In the genomic region with DNA sequence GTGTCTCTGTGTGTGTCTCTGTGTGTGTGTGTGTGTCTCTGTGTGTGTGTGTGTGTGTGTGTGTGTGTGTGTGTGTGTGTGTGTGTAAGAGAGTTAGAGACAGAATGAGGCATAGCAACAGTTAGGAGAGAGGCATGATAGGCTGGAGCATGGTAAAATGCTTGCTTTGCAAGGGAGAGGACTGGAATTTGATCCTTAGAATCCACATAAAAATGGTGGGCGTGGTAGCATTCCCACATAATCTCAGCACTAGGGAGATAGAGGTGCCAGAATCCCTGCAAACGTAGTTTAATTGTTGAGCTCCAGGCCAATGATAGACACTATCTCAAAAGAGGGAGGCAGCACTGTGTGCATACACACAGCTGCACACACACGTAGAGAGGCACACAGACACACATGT, we compare ENCODE assay signal across 29 mouse cellular contexts. TPM values are rescaled to one million over a fixed set of nuclear protein-coding genes. Genes with fewer than 3 reads are reported as not detected.
DNase-seq lines count a peak whose midpoint lies in the region; ATAC-seq and TF ChIP-seq lines count a peak whose summit lies in the region.
"Had no signal": no experiment of that assay in that cellular context is flagged by ENCODE, and none has a peak within 500 bp of the region (broad histone marks: within the 10 kb centered on the region; RNA-seq: fewer than 3 reads in every experiment).

No protein-coding gene starts in this region.

- TF ChIP-seq CTCF in stomach, postnatal 0 days (IDR thresholded peaks at IDR 0.05; ENCODE audit: low read depth), result no peak

- H3K4me3 ChIP-seq in heart, embryonic 10.5 days, result no peak overlapping the region
- no peak overlapping the region for H3K4me3 ChIP-seq in kidney, embryonic 16.5 days (ENCODE audit: low read length)
- H3K4me3 ChIP-seq in limb, embryonic 15.5 days, result no peak overlapping the region
- no peak overlapping the region for H3K4me3 ChIP-seq in stomach, postnatal 0 days (ENCODE audit: low read depth, low read length)
- H3K4me3 ChIP-seq: forebrain, embryonic 15.5 days; gastrocnemius, adult 2 months; hindbrain, embryonic 13.5 days; neural tube, embryonic 15.5 days had no signal

- H3K27ac ChIP-seq in heart, embryonic 10.5 days, result 0 out of 2 replicates have a peak overlapping the region, but pooled peaks have one; percentile 8
- 0 out of 2 replicates have a peak overlapping the region, but pooled peaks have one; percentile 22 for H3K27ac ChIP-seq in kidney, embryonic 16.5 days (ENCODE audit: low read length)
- 0 out of 2 replicates have a peak overlapping the region, but pooled peaks have one; percentile 33 for H3K27ac ChIP-seq in limb, embryonic 15.5 days
- no peak overlapping the region for H3K27ac ChIP-seq in stomach, postnatal 0 days (replicated peaks)
- H3K27ac ChIP-seq: forebrain, embryonic 15.5 days; gastrocnemius, adult 2 months; hindbrain, embryonic 13.5 days; liver, embryonic 14.5 days; neural tube, embryonic 15.5 days had no signal

- no peak overlapping the region for H3K9ac ChIP-seq in kidney, embryonic 16.5 days (replicated peaks; ENCODE audit: low read length)
- H3K9ac ChIP-seq in limb, embryonic 15.5 days, result no peak overlapping the region
- H3K9ac ChIP-seq in stomach, postnatal 0 days (ENCODE audit: low read length), result no peak overlapping the region
- H3K9ac ChIP-seq: forebrain, embryonic 15.5 days; hindbrain, embryonic 13.5 days; liver, embryonic 14.5 days; neural tube, embryonic 15.5 days had no signal

- no peak overlapping the region for H3K4me2 ChIP-seq in kidney, embryonic 16.5 days (replicated peaks; ENCODE audit: low read depth, low read length)
- no peak overlapping the region for H3K4me2 ChIP-seq in limb, embryonic 15.5 days
- H3K4me2 ChIP-seq in stomach, postnatal 0 days (replicated peaks; ENCODE audit: low read depth), result no peak overlapping the region
- H3K4me2 ChIP-seq: forebrain, embryonic 15.5 days; hindbrain, embryonic 13.5 days; neural tube, embryonic 15.5 days had no signal

- peaks cover 43% of the 10 kb centered on the region for H3K27me3 ChIP-seq in heart, embryonic 10.5 days (ENCODE audit: insufficient read depth, poor library complexity, severe bottlenecking)
- 0 out of 2 replicates have a peak, but pooled peaks cover 2% of the 10 kb centered on the region for H3K27me3 ChIP-seq in kidney, embryonic 16.5 days (ENCODE audit: insufficient read depth, low read length)
- no peaks in the 10 kb centered on the region for H3K27me3 ChIP-seq in limb, embryonic 15.5 days
- H3K27me3 ChIP-seq in stomach, postnatal 0 days (ENCODE audit: control insufficient read depth, insufficient read depth, low read length), result no peaks in the 10 kb centered on the region
- H3K27me3 ChIP-seq: forebrain, embryonic 15.5 days had no signal

- TF ChIP-seq EP300 in stomach, postnatal 0 days (optimal IDR thresholded peaks at IDR 0.05), result no peak

- no peaks in the 10 kb centered on the region for H3K36me3 ChIP-seq in heart, embryonic 10.5 days
- H3K36me3 ChIP-seq in kidney, embryonic 16.5 days (ENCODE audit: insufficient read depth, low read length), result no peaks in the 10 kb centered on the region
- no peaks in the 10 kb centered on the region for H3K36me3 ChIP-seq in limb, embryonic 15.5 days
- no peaks in the 10 kb centered on the region for H3K36me3 ChIP-seq in stomach, postnatal 0 days (ENCODE audit: control insufficient read depth, insufficient read depth, low read length)
- H3K36me3 ChIP-seq: forebrain, embryonic 15.5 days; G1E; hindbrain, embryonic 13.5 days; neural tube, embryonic 15.5 days had no signal

- no peak for DNase-seq in heart, embryonic 10.5 days (ENCODE audit: low spot score)
- DNase-seq in heart, adult 8-10 months (ENCODE audit: low spot score), result no peak
- DNase-seq in kidney, adult 18-20 months, result no peak
- DNase-seq in large intestine, adult 2 months (ENCODE audit: low read depth, low spot score), result peak; percentile 37
- no peak for DNase-seq in stomach, postnatal 0 days (ENCODE audit: low spot score)
- DNase-seq: adrenal gland, postnatal 25 days; cerebellum, adult 18-20 months; cerebellum, postnatal 10 days; gastrocnemius, adult 2 months; gastrocnemius, postnatal 36 days; heart, postnatal 36 days; kidney, postnatal 10 days; liver; lung, adult 2 months; lung, postnatal 14 days; midbrain, embryonic 14.5 days; right cerebral cortex, postnatal 25 days; thymus, adult 18-20 months; thymus, postnatal 25 days had no signal

- H3K4me1 ChIP-seq in heart, embryonic 10.5 days, result peaks cover 64% of the 10 kb centered on the region
- peaks cover 38% of the 10 kb centered on the region for H3K4me1 ChIP-seq in kidney, embryonic 16.5 days (ENCODE audit: insufficient read depth, low read length)
- peaks cover 42% of the 10 kb centered on the region for H3K4me1 ChIP-seq in limb, embryonic 15.5 days
- no peaks in the 10 kb centered on the region for H3K4me1 ChIP-seq in stomach, postnatal 0 days (replicated peaks; ENCODE audit: control insufficient read depth, insufficient read depth)

- no peak for ATAC-seq in kidney, embryonic 16.5 days (ENCODE audit: low FRiP score, low TSS enrichment)
- ATAC-seq in limb, embryonic 15.5 days (ENCODE audit: insufficient number of reproducible peaks, low FRiP score, low TSS enrichment, low read depth), result no peak
- ATAC-seq in activated CD4-positive, CD25-positive, alpha-beta regulatory T cell, adult 4 months, result no peak
- ATAC-seq in stomach, postnatal 0 days (ENCODE audit: low FRiP score, low TSS enrichment), result no peak
- ATAC-seq: forebrain, embryonic 15.5 days had no signal

- WGBS in heart, embryonic 10.5 days, result 43% methylated on average over 3 of the region's 3 CpGs
- WGBS in kidney, embryonic 16.5 days, result 38% methylated on average over 3 of the region's 3 CpGs
- 26% methylated on average over 3 of the region's 3 CpGs for WGBS in large intestine, adult 2 months
- WGBS in limb, embryonic 15.5 days, result 21% methylated on average over 3 of the region's 3 CpGs
- 50% methylated on average over 3 of the region's 3 CpGs for WGBS in stomach, postnatal 0 days

- no peaks in the 10 kb centered on the region for H3K9me3 ChIP-seq in heart, embryonic 10.5 days
- no peaks in the 10 kb centered on the region for H3K9me3 ChIP-seq in kidney, embryonic 16.5 days (ENCODE audit: low read length)
- H3K9me3 ChIP-seq in limb, embryonic 15.5 days, result no peaks in the 10 kb centered on the region
- H3K9me3 ChIP-seq in stomach, postnatal 0 days (ENCODE audit: control insufficient read depth, low read length), result no peaks in the 10 kb centered on the region
- H3K9me3 ChIP-seq: forebrain, embryonic 15.5 days; G1E; hindbrain, embryonic 13.5 days; neural tube, embryonic 15.5 days had no signal

RNA-seq across cellular contexts. Expression of a gene that starts 6.5 kb away (rescaled TPM):
- polyA plus RNA-seq in heart, embryonic 10.5 days (2016; fragmentation: Nextera tagmentation; extraction: Ambion mirVana), result 0.07 TPM in 1 of 2 replicates, not detected in the other
- total RNA-seq in heart, adult 8-10 months (2022), result under 1 TPM in 3 of 4 experiments, not detected in 1; 0.26 to 0.44 (median 0.30) TPM
- 0.13 and 0.21 TPM in 2 replicates for polyA plus RNA-seq in kidney, embryonic 16.5 days (2015; fragmentation: Nextera tagmentation; extraction: Ambion mirVana)
- 0.06 and 0.36 TPM in 2 replicates for polyA plus RNA-seq in large intestine, adult 2 months (2012; rRNA removed)
- not detected in 2 replicates for polyA plus RNA-seq in limb, embryonic 15.5 days (2015; fragmentation: Nextera tagmentation; extraction: Ambion mirVana)
- polyA plus RNA-seq in activated CD4-positive, CD25-positive, alpha-beta regulatory T cell, adult 4 months (2017; shearing (Covaris generic)), result not detected
- 0.18 TPM in 1 of 2 replicates, not detected in the other for polyA plus RNA-seq in stomach, postnatal 0 days (2015; fragmentation: Nextera tagmentation; extraction: Ambion mirVana)
- total RNA-seq: common myeloid progenitor, adult 5-6 weeks; gastrocnemius, adult 2 months; gastrocnemius, postnatal 36 days; heart, postnatal 36 days had no signal
- polyA plus RNA-seq: G1E; liver, embryonic 14.5 days; stomach, embryonic 16.5 days had no signal
